Mouse (Mus musculus) layer of hippocampus, adult 9-10 months (tissue): ENCODE results near the gene Hs6st1.

ENCODE experiments used
- DNase-seq: peaks from one replicate; pipeline ENCODE4 v3.0.0; 2022; ENCODE audit warnings: low spot score

Gene Hs6st1

DNA sequence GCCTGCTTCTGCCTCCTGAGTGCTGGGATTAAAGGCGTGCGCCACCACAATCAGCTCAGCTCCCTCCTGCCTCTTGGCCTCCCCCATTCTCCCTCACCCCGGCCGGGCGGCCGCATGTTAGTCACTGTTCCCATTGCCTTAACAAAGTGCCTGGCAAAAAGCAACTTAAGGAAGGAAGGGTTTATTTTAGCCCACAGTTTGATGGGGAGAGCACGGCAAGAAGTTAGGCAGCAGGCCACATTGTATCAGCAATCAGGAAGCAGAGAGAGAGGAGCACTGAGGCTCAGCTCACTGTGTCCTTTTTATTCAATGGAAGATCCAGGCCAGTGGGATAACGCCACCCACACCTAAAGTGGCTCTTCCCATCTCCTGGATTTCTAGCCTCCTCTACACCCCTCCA lies 61.7 kb downstream of the Hs6st1 start:
- DNase-seq, result no peak

DNA sequence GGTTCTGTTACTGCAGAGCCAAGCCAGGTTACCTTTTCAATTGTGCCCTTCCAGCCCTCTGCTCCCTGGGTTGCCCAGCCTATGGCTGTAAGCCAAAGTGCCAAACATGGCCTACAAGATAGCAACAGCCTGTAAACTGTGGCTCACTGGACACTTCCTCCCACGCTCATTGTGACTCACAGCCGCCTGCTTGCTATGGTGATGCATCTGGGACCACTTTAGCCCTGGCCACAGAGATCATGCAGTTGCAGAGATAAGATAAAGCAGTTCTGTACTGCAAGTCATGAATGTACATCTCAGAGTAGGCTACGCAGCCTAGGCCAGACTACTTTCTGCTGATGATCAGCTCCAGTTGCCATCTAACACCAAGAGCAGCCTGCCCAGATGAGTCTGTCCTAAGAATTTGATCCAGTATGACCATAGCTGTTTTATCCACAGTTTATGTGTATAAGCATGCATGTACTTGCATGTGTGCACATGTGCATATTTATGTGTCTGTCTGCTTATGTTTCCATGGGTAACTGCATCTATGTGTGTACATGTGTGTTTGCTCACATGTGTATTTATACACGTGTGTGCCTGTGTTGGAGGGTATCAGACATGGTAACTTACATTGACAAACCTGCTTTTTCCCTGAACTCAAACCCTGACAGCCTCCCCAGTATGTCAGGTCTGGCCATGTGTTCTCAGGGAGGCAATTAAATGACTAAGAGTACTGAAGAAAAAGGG lies 62.3 kb downstream of the Hs6st1 start:
- no peak for DNase-seq

DNA sequence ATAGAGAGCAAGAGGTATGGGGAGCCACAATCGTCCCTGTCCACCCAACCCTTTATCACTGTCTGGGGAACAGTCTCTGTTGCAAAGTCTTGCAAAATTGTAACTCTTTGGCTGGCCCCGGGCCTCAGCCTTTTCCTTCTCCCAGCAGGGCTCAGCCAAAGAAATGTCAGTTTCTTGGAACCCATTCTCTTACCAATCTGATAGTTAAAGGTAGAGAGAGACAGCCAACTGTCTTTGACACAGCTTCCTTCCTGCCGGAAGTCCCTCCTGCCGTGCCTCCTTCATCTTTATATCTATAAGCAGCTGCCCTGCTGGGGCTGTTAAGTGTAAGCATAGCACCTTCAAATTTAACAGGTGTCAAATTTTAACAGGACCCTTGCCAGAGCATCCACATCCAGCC lies 63.0 kb downstream of the Hs6st1 start:
- no peak for DNase-seq

DNA sequence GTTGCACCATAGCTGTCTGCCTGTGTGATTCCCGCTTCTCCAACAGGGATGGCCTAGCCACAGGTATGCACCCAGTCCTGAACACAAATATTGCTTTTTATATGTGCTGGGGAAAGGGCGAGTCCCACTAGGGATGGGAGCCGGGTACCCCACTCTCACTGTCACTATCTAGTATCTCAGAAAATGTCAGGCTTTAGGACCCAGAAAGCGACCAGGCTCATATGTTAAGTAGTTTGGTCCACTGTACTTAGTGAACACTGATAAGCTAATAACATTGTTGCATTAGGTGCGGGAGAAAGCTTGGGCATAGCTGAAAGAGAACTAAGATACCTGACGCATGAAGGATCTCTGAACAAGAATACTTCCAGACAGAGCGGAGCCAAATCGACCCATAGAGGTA lies 63.6 kb downstream of the Hs6st1 start:
- no peak for DNase-seq

DNA sequence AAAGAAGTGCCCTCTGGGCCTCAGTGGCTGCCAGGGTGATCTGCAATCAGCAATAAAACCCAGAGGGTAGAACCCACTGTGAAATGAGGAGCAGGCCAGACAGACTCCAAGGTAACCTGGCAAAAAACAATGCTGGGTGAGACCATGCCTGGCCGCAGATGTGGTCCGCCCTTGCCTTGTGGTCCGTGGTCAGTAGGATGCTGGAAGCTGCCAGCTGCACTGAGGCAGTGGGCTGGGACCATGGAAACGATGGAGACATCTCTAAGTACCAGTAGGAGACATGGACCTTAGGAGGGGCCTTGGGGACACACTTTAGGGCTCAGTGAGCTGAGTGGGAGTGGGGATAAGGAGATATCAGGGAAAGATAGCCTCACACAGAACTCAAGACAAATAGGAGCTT lies 64.0 kb downstream of the Hs6st1 start:
- no peak for DNase-seq

DNA sequence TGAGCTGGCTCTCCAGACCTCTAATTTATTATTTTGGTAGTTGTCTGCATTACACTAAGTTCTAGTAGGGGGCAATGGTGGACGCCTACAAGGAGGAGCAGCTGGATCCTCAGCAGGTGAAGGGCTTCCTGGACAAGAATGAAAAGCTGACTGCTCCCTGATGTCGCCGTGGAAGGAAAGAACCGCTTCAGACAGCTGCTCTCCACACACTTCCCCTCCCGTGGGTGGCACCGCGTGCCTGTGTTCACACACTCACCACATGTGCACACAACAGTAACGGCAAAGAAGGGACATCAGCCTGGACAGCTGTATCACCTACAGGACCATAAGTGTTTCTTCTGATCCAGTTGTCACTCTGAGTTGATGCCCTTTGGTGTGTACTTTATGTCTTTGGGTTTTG lies 64.8 kb downstream of the Hs6st1 start:
- DNase-seq, result no peak

DNA sequence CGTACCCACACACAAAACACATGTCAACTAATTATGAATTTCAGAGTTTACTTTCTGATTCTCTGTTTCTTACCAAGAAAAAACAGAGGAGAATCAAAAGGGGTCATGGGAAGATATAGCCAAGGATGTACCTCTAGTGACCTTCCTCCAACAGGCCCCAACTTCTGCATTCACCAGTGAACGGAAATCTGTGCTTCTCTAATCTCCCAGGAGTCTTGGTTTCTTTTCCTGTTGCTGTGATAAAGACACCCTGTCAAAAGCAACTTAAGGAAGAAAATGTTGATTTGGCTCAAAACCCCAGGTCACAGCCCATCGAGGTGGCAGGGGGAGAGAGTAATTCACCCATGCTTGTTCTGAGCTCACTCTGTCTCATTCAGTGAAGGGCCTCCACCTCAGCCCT lies 65.4 kb downstream of the Hs6st1 start:
- DNase-seq, result no peak

DNA sequence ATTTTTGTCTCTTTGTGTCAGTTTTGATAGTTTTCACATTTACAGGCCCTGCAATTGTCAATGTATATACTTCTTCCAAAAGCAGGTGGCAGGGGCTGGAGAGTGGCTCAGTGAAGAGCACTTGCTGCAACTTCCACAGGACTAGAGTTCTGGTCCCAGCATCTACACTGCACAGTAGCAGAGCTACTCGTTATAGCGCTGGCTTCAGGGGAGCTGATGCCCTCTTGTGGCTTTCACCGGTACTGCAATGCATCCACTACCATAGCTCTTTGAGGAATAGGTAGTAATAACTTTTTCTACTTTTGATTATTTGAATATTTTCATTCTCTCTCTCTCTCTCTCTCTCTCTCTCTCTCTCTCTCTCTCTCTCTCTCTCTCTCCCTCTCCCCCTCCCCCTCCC lies 66.4 kb downstream of the Hs6st1 start:
- peak; percentile 59 for DNase-seq

DNA sequence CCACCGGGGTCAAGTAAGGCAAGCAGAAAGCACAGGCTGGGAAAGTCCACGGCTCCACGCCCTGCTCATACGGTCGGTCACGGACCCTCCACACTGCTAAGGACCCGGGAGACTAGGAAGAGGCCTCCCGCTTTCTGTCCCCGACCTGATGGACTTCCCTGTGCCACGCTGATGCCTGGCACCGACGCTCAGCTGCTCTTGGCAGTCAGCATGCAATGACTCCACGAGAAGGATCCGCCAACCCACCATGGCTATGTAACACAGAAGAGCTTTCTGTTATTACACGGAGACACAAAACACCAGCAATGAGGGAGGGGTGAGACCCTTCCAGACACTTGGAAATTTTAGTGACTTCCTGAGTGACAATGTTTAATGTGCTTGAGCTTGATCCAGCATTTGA lies 72.1 kb downstream of the Hs6st1 start:
- no peak for DNase-seq

DNA sequence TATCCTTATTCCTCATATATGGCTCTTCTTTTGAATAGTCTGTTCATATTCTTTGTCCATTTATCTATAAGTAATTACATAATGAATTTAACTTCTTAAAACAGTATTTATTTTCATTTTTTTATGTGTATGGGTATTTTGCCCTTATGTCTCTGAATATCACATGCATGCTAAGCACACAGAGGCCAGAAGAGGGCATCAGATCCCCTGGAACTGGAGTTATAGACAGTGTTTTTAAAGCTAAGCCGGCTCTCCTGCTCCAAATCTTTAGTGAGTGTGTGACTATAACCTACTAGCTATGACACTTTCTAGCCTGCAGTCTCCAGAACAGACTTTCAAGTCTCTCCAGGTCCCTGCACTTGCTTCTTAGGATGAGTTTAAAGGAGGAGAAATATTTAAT lies 76.8 kb downstream of the Hs6st1 start:
- peak; percentile 33 for DNase-seq

DNA sequence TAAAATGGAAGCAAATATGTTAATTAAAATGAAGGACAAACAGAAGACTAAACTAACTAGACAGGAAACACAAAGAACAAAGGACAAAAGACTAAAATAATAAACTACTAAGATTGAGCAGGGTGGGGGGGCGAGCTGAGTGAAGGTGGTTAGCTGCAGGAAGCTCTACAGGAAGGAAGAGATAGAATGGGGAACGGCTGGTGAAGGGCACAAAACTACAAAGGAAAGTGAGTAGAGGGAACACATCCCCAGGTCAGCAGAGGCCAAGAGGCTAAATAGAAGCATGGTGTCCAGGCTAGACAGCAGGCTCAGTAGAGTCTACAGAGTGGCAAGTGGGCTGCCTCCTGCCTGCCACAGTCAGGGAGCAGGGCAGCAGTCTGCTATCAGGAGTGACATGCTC lies 80.6 kb downstream of the Hs6st1 start:
- no peak for DNase-seq

DNA sequence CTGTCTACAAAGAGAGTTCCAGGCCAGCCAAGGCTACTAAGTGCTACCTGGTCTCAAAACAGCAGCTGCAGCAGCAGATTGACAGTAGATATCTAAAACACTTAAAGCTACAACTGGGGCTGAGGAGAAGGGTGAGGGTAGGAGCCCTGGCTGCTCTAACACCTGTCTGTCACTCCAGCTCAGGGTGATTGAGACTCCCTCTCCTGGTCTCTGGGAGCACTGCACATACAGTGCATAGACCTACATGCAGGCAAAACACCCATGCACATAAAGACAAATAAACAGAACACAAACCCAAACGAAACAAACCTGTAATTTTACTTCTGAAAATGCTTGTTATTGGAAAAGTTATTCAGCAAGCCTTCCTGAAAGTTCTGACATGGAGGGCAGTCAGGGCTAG lies 81.2 kb downstream of the Hs6st1 start:
- DNase-seq, result no peak
